10 mouse cellular contexts compared by ENCODE assay signal in genomic region chr13:29416450-29417136, GRCm38 (mm10).
DNase-seq lines count a peak whose midpoint lies in the region; ATAC-seq lines count a peak whose summit lies in the region.
"Had no signal": no experiment of that assay in that cellular context is flagged by ENCODE, and none has a peak within 500 bp of the region (broad histone marks: within the 10 kb centered on the region; RNA-seq: fewer than 3 reads in every experiment).

No protein-coding gene starts in this region.

- WGBS in heart, embryonic 13.5 days, result 55% methylated on average over 8 of the region's 8 CpGs
- 51% methylated on average over 8 of the region's 8 CpGs for WGBS in heart, embryonic 11.5 days (ENCODE audit: insufficient replicate concordance)
- WGBS in hindbrain, embryonic 10.5 days, result 37% methylated on average over 8 of the region's 8 CpGs
- WGBS in midbrain, embryonic 14.5 days, result 12% methylated on average over 8 of the region's 8 CpGs

- peaks cover 35% of the 10 kb centered on the region for H3K4me1 ChIP-seq in heart, embryonic 13.5 days
- peaks cover 14% of the 10 kb centered on the region for H3K4me1 ChIP-seq in heart, embryonic 11.5 days (ENCODE audit: control insufficient read depth, insufficient read depth, low read length)
- peaks cover 51% of the 10 kb centered on the region for H3K4me1 ChIP-seq in hindbrain, embryonic 10.5 days (replicated peaks)
- peaks cover 37% of the 10 kb centered on the region for H3K4me1 ChIP-seq in midbrain, embryonic 14.5 days (ENCODE audit: control insufficient read depth, insufficient read depth, low read length)

- H3K27me3 ChIP-seq in heart, embryonic 13.5 days (replicated peaks), result no peaks in the 10 kb centered on the region
- H3K27me3 ChIP-seq in heart, embryonic 11.5 days (ENCODE audit: control insufficient read depth, insufficient read depth, low read length), result no peaks in the 10 kb centered on the region
- no peaks in the 10 kb centered on the region for H3K27me3 ChIP-seq in hindbrain, embryonic 10.5 days (ENCODE audit: insufficient read depth, poor library complexity, severe bottlenecking)
- H3K27me3 ChIP-seq in midbrain, embryonic 14.5 days (ENCODE audit: control insufficient read depth, insufficient read depth, low read length), result no peaks in the 10 kb centered on the region

- H3K4me3 ChIP-seq in heart, embryonic 13.5 days, result no peak overlapping the region
- H3K4me3 ChIP-seq in heart, embryonic 11.5 days (ENCODE audit: low read depth, low read length), result no peak overlapping the region
- H3K4me3 ChIP-seq in hindbrain, embryonic 10.5 days, result no peak overlapping the region
- no peak overlapping the region for H3K4me3 ChIP-seq in midbrain, embryonic 14.5 days (replicated peaks; ENCODE audit: low read depth, low read length)

- H3K36me3 ChIP-seq in heart, embryonic 13.5 days, result no peaks in the 10 kb centered on the region
- no peaks in the 10 kb centered on the region; the same call in 1 of the 2 replicates for H3K36me3 ChIP-seq in heart, embryonic 11.5 days (ENCODE audit: control insufficient read depth, insufficient read depth, low read length)
- no peaks in the 10 kb centered on the region for H3K36me3 ChIP-seq in hindbrain, embryonic 10.5 days
- H3K36me3 ChIP-seq in midbrain, embryonic 14.5 days (ENCODE audit: control insufficient read depth, insufficient read depth, low read length), result no peaks in the 10 kb centered on the region

- H3K27ac ChIP-seq in heart, embryonic 13.5 days (replicated peaks), result peak overlapping the region; percentile 20; the same call in 1 of the 2 replicates
- no peak overlapping the region for H3K27ac ChIP-seq in heart, embryonic 11.5 days (ENCODE audit: low read depth, low read length)
- peak overlapping the region; percentile 87 for H3K27ac ChIP-seq in hindbrain, embryonic 10.5 days
- peak overlapping the region; percentile 83 for H3K27ac ChIP-seq in midbrain, embryonic 14.5 days (replicated peaks; ENCODE audit: low read depth, low read length)

- H3K4me2 ChIP-seq in heart, embryonic 13.5 days, result no peak overlapping the region
- no peak overlapping the region for H3K4me2 ChIP-seq in heart, embryonic 11.5 days
- no peak overlapping the region for H3K4me2 ChIP-seq in midbrain, embryonic 14.5 days (ENCODE audit: low read length)

- DNase-seq in embryo, embryonic 10.5 days (ENCODE audit: low spot score), result peak; percentile 83
- DNase-seq in hindbrain, embryonic 10.5 days (ENCODE audit: low spot score), result peak; percentile 79
- DNase-seq in midbrain, embryonic 14.5 days, result peak; percentile 87
- no peak for DNase-seq in thymus, postnatal 36 days
- no peak for DNase-seq in ovary, postnatal 14 days (ENCODE audit: low spot score)
- no peak for DNase-seq in Muller cell, postnatal 12 days (ENCODE audit: inconsistent ontology term)
- DNase-seq: adrenal gland, adult 2 months; liver, postnatal 0 days had no signal

- no peaks in the 10 kb centered on the region for H3K9me3 ChIP-seq in heart, embryonic 13.5 days
- no peaks in the 10 kb centered on the region for H3K9me3 ChIP-seq in heart, embryonic 11.5 days (replicated peaks; ENCODE audit: control insufficient read depth, low read length)
- H3K9me3 ChIP-seq in hindbrain, embryonic 10.5 days, result no peaks in the 10 kb centered on the region
- H3K9me3 ChIP-seq in midbrain, embryonic 14.5 days (ENCODE audit: control insufficient read depth, low read length), result no peaks in the 10 kb centered on the region

- H3K9ac ChIP-seq in heart, embryonic 13.5 days, result no peak overlapping the region
- H3K9ac ChIP-seq in heart, embryonic 11.5 days (ENCODE audit: low read depth, low read length), result no peak overlapping the region
- H3K9ac ChIP-seq in midbrain, embryonic 14.5 days (replicated peaks; ENCODE audit: low read length), result peak overlapping the region; percentile 5; the same call in 1 of the 2 replicates
- H3K9ac ChIP-seq: liver, postnatal 0 days had no signal

- no peak for ATAC-seq in heart, embryonic 13.5 days (ENCODE audit: extremely low read depth, insufficient number of reproducible peaks, low FRiP score, low TSS enrichment)
- ATAC-seq in heart, embryonic 11.5 days (replicated peaks; ENCODE audit: insufficient number of reproducible peaks, low FRiP score, low TSS enrichment), result no peak
- ATAC-seq in midbrain, embryonic 14.5 days (ENCODE audit: low FRiP score, low TSS enrichment), result peak; percentile 87
- ATAC-seq: liver, postnatal 0 days had no signal

Comparison
In these comparisons a context has a peak if more than half of its experiments do, and no peak if none do; other contexts are left out.
1. DNase-seq: peak in embryo, embryonic 10.5 days (single experiment), hindbrain, embryonic 10.5 days (single experiment) and midbrain, embryonic 14.5 days (single experiment); none in thymus, postnatal 36 days (0 of 2), ovary, postnatal 14 days (single experiment) and Muller cell, postnatal 12 days (single experiment).